Mouse (Mus musculus): ENCODE results near the gene Atf7ip2. TPM values are rescaled to one million over a fixed set of nuclear protein-coding genes. Genes with fewer than 3 reads are reported as not detected.

Atf7ip2 gene
- polyA plus RNA-seq, 1 experiment from 2014 or later = 0.32 TPM

GRCm38 (mm10) chr16:10300231-10301186 is 108.0 kb downstream of the Atf7ip2 start:
- no peaks in the 10 kb centered on the region for H3K4me1 ChIP-seq
- H3K36me3 ChIP-seq = no peaks in the 10 kb centered on the region
- H3K4me2 ChIP-seq = no peak overlapping the region
- no peak overlapping the region for H3K27ac ChIP-seq
- no peak overlapping the region for H3K4me3 ChIP-seq
- no peak for ATAC-seq
- H3K27me3 ChIP-seq (replicated peaks) = no peaks in the 10 kb centered on the region
- 55% methylated on average over 3 of the region's 3 CpGs for WGBS (ENCODE audit: insufficient replicate concordance)
- H3K9ac ChIP-seq = no peak overlapping the region
- no peaks in the 10 kb centered on the region for H3K9me3 ChIP-seq (replicated peaks)

Small RNA genes within 50 kb of the gene (microRNA-seq; reads per million reads assigned to microRNA genes)
- gene Gm22932 = not detected

Other genes with a start within 250 kb of the Atf7ip2 start
- 0.02 and 0.04 TPM in 2 replicates for gene Grin2a, start 197.2 kb upstream of the Atf7ip2 start, polyA plus RNA-seq (2016; fragmentation: Nextera tagmentation; extraction: Ambion mirVana)
- 0.96 and 1.2 TPM in 2 replicates for gene Rpl39l, start 22.5 kb upstream of the Atf7ip2 start, polyA plus RNA-seq (2016; fragmentation: Nextera tagmentation; extraction: Ambion mirVana)
- gene Emp2, start 121.3 kb downstream of the Atf7ip2 start, polyA plus RNA-seq (2016; fragmentation: Nextera tagmentation; extraction: Ambion mirVana) = 5.4 and 5.7 TPM in 2 replicates
- gene Tekt5, start 202.8 kb downstream of the Atf7ip2 start, polyA plus RNA-seq (2016; fragmentation: Nextera tagmentation; extraction: Ambion mirVana) = 0.08 TPM in 1 of 2 replicates, not detected in the other
- gene Nubp1, start 219.2 kb downstream of the Atf7ip2 start, polyA plus RNA-seq (2016; fragmentation: Nextera tagmentation; extraction: Ambion mirVana) = 49.4 and 52.0 TPM in 2 replicates